Mouse (Mus musculus): ENCODE measurements at regions not wholly inside any gene's neighbourhood (a gene's known extent, or its start where the extent isn't known, plus 50 kb on each side); places are given as distances from the start of the nearest gene placed in this dataset.

GRCm38 (mm10) chr1:75612083-75612720 is 66.1 kb downstream of the Slc4a3 start:
- no peak for DNase-seq (ENCODE audit: extremely low spot score, low read depth, low spot score)

GRCm38 (mm10) chr1:75613206-75613605 is 67.1 kb downstream of the Slc4a3 start:
- DNase-seq (ENCODE audit: extremely low spot score, low read depth, low spot score): no peak

GRCm38 (mm10) chr1:75616971-75617370 is 70.9 kb downstream of the Slc4a3 start:
- no peak for DNase-seq (ENCODE audit: extremely low spot score, low read depth, low spot score)

GRCm38 (mm10) chr1:75618367-75618790 is 72.3 kb downstream of the Slc4a3 start:
- no peak for DNase-seq (ENCODE audit: extremely low spot score, low read depth, low spot score)

- no peak for DNase-seq (ENCODE audit: extremely low spot score, low read depth, low spot score)
Measured at GRCm38 (mm10) chr1:75630287-75630686, 84.2 kb downstream of the Slc4a3 start.

GRCm38 (mm10) chr1:75631729-75632128 is 85.7 kb downstream of the Slc4a3 start:
- DNase-seq (ENCODE audit: extremely low spot score, low read depth, low spot score): no peak

GRCm38 (mm10) chr1:75635591-75635990 is 89.5 kb downstream of the Slc4a3 start:
- no peak for DNase-seq (ENCODE audit: extremely low spot score, low read depth, low spot score)

GRCm38 (mm10) chr1:75639031-75640001 is 93.2 kb downstream of the Slc4a3 start:
- no peak for DNase-seq (ENCODE audit: extremely low spot score, low read depth, low spot score)

- no peak for DNase-seq (ENCODE audit: extremely low spot score, low read depth, low spot score)
Measured at GRCm38 (mm10) chr1:75642496-75642895, 96.4 kb downstream of the Slc4a3 start.

- DNase-seq (ENCODE audit: extremely low spot score, low read depth, low spot score): peak; percentile 80
Measured at GRCm38 (mm10) chr1:75652547-75652946, 106.5 kb downstream of the Slc4a3 start.

- no peak for DNase-seq (ENCODE audit: extremely low spot score, low read depth, low spot score)
Measured at GRCm38 (mm10) chr1:75652987-75653573, 107.0 kb downstream of the Slc4a3 start.

- DNase-seq (ENCODE audit: extremely low spot score, low read depth, low spot score): no peak
Measured at GRCm38 (mm10) chr1:75653671-75654076, 107.6 kb downstream of the Slc4a3 start.

- DNase-seq (ENCODE audit: extremely low spot score, low read depth, low spot score): no peak
Measured at GRCm38 (mm10) chr1:75656592-75656991, 110.5 kb downstream of the Slc4a3 start.

- DNase-seq (ENCODE audit: extremely low spot score, low read depth, low spot score): no peak
Measured at GRCm38 (mm10) chr1:75660336-75661100, 114.5 kb downstream of the Slc4a3 start.

GRCm38 (mm10) chr1:75662141-75662990 is 116.3 kb downstream of the Slc4a3 start:
- no peak for DNase-seq (ENCODE audit: extremely low spot score, low read depth, low spot score)

GRCm38 (mm10) chr1:75667736-75668269 is 121.7 kb downstream of the Slc4a3 start:
- DNase-seq (ENCODE audit: extremely low spot score, low read depth, low spot score): no peak

- no peak for DNase-seq (ENCODE audit: extremely low spot score, low read depth, low spot score)
Measured at GRCm38 (mm10) chr1:75676295-75676694, 130.2 kb downstream of the Slc4a3 start.

- no peak for DNase-seq (ENCODE audit: extremely low spot score, low read depth, low spot score)
Measured at GRCm38 (mm10) chr1:75677695-75678094, 131.6 kb downstream of the Slc4a3 start.

- DNase-seq (ENCODE audit: extremely low spot score, low read depth, low spot score): no peak
Measured at GRCm38 (mm10) chr1:75678279-75678678, 132.2 kb downstream of the Slc4a3 start.

- no peak for DNase-seq (ENCODE audit: extremely low spot score, low read depth, low spot score)
Measured at GRCm38 (mm10) chr1:75680366-75680765, 134.3 kb downstream of the Slc4a3 start.
